Mouse (Mus musculus): ENCODE data around the gene Frmd4b.

GRCm38 (mm10) chr6:97346932-97347331 is 270.4 kb downstream of the Frmd4b start:
- no peak for TF ChIP-seq BHLHE40 (IDR thresholded peaks at IDR 0.05; ENCODE audit: low read depth, low read length)
- no peak for TF ChIP-seq CTCF (conservative IDR thresholded peaks at IDR 0.05 in 1 of 2, IDR thresholded peaks at IDR 0.05 in 1 of 2; ENCODE audit: low read depth in 2 of 2, low read length in 2 of 2)
- no peak for TF ChIP-seq ZC3H11A (IDR thresholded peaks at IDR 0.05; ENCODE audit: low read depth, low read length)
- TF ChIP-seq HCFC1 (IDR thresholded peaks at IDR 0.05; ENCODE audit: low read depth, low read length), result no peak
- no peak for TF ChIP-seq ZMIZ1 (IDR thresholded peaks at IDR 0.05; ENCODE audit: low read depth, low read length)
- no peak for TF ChIP-seq MAFK (IDR thresholded peaks at IDR 0.05; ENCODE audit: insufficient replicate concordance, low read length)
- no peak for TF ChIP-seq USF1 (IDR thresholded peaks at IDR 0.05; ENCODE audit: low read depth, low read length)

All from CH12.LX (cell line).